Mouse (Mus musculus): ENCODE data around the gene Gabbr2.

The Gabbr2 gene

GRCm38 (mm10) chr4:46720821-46721557, 270.7 kb downstream of the Gabbr2 start:
- no peak for DNase-seq (ENCODE audit: extremely low read depth, low read depth, low spot score)

GRCm38 (mm10) chr4:46720070-46720469, 271.6 kb downstream of the Gabbr2 start:
- no peak for DNase-seq (ENCODE audit: extremely low read depth, low read depth, low spot score)

- no peak for DNase-seq (ENCODE audit: extremely low read depth, low read depth, low spot score)
These were observed 273.0 kb downstream of the Gabbr2 start for GRCm38 (mm10) chr4:46718624-46719023.

- DNase-seq (ENCODE audit: extremely low read depth, low read depth, low spot score), result no peak
These were observed 274.5 kb downstream of the Gabbr2 start for GRCm38 (mm10) chr4:46717156-46717555.

DNA sequence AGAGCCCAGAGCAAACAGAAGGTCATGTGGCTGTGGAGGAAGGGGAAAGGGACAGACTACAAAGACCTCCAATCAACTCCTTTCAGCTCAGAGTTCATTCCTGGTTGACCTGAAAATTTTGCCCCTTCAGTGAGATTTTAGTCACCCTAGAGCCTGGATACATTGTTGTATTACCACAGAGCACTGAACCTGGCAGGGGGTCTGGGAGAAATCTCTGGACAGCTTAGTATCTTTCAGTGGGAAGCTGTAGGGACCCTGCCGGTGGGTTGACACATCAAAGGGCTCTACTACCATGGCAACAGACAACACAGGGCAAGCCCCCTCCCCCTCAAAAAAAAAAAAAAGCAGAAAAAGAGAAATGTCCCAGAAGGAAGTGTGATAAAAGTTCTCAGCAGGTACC, 275.3 kb downstream of the Gabbr2 start:
- no peak for DNase-seq (ENCODE audit: extremely low read depth, low read depth, low spot score)

DNA sequence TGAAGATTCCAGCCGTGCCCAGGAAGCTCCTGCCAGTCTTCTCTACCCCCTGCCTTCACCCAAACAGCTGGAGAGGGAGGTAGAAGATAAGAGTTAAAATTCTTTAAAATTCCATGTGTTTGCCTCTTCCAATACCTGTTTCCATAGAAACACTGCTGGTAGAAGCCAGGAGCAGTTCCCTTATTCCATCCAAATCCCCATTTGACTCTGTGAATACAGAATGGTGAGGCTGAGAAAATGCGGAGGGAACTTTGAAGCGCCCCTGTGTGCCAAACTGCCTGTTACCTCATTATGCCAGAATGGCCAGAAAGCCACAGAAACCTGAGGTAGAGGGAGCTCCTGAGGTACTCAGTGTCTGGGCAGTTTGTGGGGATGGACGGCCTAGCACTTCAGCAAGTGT, 281.1 kb downstream of the Gabbr2 start:
- DNase-seq (ENCODE audit: extremely low read depth, low read depth, low spot score), result no peak

DNA sequence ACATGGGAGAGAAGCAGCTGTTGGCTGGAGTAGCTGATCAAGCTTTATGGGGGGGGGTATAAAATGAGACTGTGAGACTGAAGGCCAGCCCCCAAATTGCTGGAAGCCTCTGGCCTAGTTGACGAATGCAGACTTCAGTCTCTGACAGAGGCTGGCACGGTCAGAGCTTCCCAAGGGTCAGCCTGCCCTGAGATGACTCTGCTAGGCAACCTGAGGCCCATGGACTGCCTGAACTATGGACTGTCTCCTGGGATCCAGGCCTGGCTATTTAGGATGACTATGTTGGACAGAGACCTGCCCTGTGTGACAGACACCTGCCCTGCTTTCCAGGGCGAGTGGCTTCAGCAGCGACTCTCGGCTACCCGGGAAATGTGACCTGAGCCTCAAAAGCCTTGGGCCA, 281.7 kb downstream of the Gabbr2 start:
- no peak for DNase-seq (ENCODE audit: extremely low read depth, low read depth, low spot score)

- DNase-seq (ENCODE audit: extremely low read depth, low read depth, low spot score), result no peak
These were observed 282.2 kb downstream of the Gabbr2 start for GRCm38 (mm10) chr4:46709492-46709891.

DNA sequence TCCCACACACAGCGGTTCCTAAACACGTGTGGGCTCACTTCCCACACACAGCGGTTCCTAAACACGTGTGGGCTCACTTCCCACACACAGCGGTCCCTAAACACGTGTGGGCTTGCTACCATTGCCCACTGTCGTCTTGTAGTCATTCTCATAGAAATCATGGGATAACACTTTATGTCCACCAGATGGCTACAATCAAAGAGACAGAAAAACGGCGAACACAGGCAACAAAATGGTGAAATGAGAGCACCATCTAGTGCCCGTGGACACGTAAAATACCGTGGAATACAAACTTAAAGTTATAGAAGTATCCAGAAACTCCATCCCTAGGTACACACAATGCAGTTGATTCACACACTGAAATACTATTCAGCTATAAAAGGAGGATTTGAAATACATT, 285.9 kb downstream of the Gabbr2 start:
- no peak for DNase-seq (ENCODE audit: extremely low read depth, low read depth, low spot score)

DNA sequence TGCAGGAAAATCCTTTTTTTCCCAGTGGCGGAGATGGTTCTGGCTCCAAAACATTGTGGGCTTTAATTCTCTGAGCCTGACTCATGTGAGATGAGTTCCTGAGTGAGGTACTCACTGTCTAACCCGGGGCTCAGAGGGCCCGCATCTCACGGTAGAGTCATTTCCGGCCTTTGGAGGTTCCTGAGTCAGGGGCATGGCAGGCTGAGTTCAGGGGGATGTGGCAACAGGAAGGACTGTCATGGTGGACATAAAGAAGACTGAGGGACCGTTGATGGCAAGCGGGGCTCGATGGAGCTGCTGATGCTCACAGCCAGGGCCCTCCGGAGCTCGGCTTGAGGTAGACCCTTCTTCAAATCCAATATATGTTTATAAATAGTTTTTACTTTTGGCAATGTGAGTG, 288.5 kb downstream of the Gabbr2 start:
- DNase-seq (ENCODE audit: extremely low read depth, low read depth, low spot score), result no peak

DNA sequence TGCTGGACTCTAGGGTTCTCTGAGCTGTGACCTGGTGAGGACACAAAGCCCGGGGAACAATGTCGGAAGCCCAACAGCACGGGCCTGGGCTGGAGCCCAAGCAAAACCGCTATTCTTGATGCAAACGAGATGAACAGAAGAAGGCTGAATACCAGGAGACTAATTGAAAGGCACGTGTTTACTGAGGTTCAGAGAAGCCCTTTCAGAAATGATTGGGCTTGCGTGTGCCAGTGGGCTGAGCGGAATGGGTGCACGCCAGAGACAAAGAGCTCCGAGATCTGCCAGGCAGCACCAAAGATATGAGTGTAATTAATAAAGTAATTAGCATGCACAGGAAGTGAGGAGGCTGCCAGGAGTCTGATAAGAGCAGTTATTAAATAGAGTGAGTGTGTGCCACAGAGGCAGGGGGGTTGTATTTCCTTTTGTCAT, 291.4 kb downstream of the Gabbr2 start:
- DNase-seq (ENCODE audit: extremely low read depth, low read depth, low spot score), result no peak

- DNase-seq (ENCODE audit: extremely low read depth, low read depth, low spot score), result no peak
These were observed 295.2 kb downstream of the Gabbr2 start for GRCm38 (mm10) chr4:46696467-46696866.

DNA sequence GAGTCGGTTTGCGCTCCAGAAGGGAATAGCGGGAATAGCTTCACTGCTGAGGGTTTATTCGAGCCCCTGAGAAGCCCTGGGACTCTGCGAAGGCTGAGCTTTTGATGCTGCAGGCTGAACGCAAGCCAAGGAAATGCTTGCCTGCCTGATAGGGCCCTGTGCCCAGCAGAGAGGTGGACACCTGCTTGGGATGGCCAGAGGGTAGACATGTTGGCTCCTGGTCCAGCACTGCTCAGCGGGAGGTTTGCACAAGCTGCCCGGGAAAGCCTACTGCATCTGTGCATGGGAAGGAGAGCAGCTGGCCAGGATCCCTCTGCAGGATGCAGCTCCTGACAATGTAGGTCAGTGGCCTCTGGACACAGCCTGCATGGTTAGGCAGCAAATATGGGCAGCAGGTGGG, 301.1 kb downstream of the Gabbr2 start:
- no peak for DNase-seq (ENCODE audit: extremely low read depth, low read depth, low spot score)

- DNase-seq (ENCODE audit: extremely low read depth, low read depth, low spot score), result no peak
These were observed 301.7 kb downstream of the Gabbr2 start for GRCm38 (mm10) chr4:46690023-46690420.

GRCm38 (mm10) chr4:46689397-46690022, 302.2 kb downstream of the Gabbr2 start:
- no peak for DNase-seq (ENCODE audit: extremely low read depth, low read depth, low spot score)

GRCm38 (mm10) chr4:46688213-46688832, 303.4 kb downstream of the Gabbr2 start:
- no peak for DNase-seq (ENCODE audit: extremely low read depth, low read depth, low spot score)

DNA sequence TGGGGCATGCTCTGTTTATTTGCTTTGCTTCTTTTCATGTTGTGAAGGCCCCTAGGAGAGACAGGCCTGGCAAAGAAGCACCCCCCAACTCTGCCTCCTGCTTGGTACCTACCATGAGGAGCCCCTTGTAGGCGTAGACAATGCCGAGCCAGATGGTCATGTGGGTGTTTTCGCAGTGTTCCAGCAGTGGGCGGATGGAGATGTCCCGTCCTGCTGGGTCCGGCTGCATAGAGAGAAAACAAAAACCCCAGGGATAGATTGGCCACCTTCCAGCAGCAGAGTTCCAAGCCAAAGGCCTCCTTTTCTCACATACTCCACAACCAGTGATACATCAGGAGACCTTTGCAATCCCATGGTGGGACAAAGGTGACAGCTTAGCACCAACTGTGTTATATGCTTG, 307.5 kb downstream of the Gabbr2 start:
- no peak for DNase-seq (ENCODE audit: extremely low read depth, low read depth, low spot score)

DNA sequence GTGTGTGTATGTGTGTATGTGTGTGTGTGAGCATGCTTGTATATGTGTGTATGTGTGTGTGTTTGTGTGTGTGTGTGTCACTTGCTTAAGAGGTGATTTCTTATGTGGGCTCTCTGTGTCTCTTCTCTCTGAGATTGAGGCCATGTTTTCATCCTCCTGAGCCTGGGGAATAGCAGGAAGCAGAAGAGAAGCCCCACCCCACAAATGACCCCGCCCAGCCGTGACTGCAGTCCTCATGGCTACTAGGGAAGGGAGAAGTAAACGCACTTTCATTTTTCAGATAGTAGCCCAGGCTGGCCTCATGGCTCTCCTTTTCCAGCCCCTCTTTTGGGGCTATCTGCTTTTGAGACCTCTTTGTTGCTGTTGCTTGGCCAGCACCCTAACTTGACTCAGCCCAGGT, 315.0 kb downstream of the Gabbr2 start:
- DNase-seq (ENCODE audit: extremely low read depth, low read depth, low spot score), result no peak

DNA sequence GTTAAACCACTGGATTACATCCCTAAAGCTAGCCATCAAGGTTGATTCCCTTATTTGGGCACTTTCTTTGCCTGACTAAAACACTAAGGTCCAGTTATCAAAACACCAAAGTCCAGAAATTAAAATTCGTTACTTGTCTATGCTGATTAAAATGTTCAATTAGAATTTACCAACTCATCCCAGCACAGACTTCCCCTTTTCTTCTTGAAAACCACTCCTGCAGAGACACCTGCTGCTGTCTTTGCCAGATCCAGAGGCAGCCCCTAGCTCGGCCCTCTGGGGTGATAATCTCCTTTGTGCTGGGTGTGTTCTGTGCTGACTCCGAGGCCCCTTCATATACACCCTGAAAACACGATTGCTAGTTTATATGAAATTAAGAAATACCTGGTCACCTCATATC, 315.7 kb downstream of the Gabbr2 start:
- no peak for DNase-seq (ENCODE audit: extremely low read depth, low read depth, low spot score)

DNA sequence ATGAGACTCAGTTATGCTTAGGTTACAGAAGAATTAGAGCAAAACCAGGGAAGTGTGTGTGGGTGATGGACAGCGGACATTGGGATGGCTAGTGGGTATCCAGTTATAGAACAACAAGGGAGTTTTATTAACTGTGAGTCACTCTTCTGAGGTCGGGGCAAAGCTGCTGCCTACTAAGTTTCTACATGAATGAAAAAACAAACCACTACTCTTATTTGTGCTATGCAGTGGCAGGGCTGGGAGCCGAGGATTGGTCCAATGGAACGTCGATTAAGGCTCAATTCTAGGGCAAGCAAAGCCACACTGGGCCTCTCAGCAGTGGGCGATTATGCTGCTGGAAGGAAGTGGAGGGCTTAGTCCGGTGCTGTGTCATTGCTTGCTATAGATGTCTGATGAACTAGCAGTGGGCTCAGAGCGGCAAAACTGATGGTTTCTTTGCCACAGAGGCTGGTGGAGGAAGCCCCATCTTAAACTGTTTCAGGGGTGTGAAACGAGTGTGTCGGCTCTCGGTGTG, 316.3 kb downstream of the Gabbr2 start:
- no peak for DNase-seq (ENCODE audit: extremely low read depth, low read depth, low spot score)

GRCm38 (mm10) chr4:46668620-46669019, 323.1 kb downstream of the Gabbr2 start:
- no peak for DNase-seq (ENCODE audit: extremely low read depth, low read depth, low spot score)

DNA sequence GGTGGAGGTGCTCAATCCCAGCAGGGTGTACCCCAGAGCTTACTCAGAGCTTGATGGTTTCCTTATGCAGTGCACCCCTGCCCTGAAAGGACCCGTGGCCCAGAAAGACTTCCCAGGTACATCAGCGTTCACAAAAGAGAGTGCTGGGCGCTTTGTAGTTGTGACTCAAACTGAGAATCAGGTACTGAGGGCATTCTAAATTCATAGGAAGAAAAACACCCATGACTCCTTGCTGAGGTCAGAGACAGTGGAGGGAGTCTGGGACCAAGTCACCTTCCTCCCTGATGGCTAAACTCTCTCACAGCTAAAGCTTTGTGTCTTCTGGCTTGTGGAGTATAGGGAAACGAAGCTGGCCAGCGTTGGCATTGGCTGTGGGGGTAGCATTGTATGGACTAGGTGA, 325.3 kb downstream of the Gabbr2 start:
- DNase-seq (ENCODE audit: extremely low read depth, low read depth, low spot score), result no peak
